In genomic region chr5:100349287-100350215, GRCm38 (mm10) we compare ENCODE assay signal across 11 mouse cellular contexts.
DNase-seq lines count a peak whose midpoint lies in the region; ATAC-seq and TF ChIP-seq lines count a peak whose summit lies in the region.
"Had no signal": no experiment of that assay in that cellular context is flagged by ENCODE, and none has a peak within 500 bp of the region (broad histone marks: within the 10 kb centered on the region; RNA-seq: fewer than 3 reads in every experiment).

No protein-coding gene starts in this region.

- no peak for TF ChIP-seq POLR2A in heart, adult 2 months (IDR thresholded peaks at IDR 0.05; ENCODE audit: insufficient read depth, low read depth, low read length)

- intact Hi-C loops in heart, adult 2 months (cut with DNase I): no loop called here

- 55% methylated on average over 10 of the region's 10 CpGs for WGBS in heart, embryonic 14.5 days
- WGBS in heart, adult 2 months: 61% methylated on average over 10 of the region's 10 CpGs
- WGBS in forebrain, embryonic 13.5 days: 31% methylated on average over 10 of the region's 10 CpGs
- WGBS in midbrain, embryonic 12.5 days: 58% methylated on average over 9 of the region's 10 CpGs

- TF ChIP-seq EP300 in heart, adult 2 months (IDR thresholded peaks at IDR 0.05; ENCODE audit: insufficient read depth, low read depth, low read length): no peak

- H3K79me2 ChIP-seq in heart, adult 2 months (replicated peaks; ENCODE audit: control insufficient read depth, insufficient read depth, low read length): no peaks in the 10 kb centered on the region

- H3K4me3 ChIP-seq in heart, embryonic 14.5 days (ENCODE audit: control insufficient read depth in 1 of 2, insufficient read depth in 1 of 2, low read depth in 1 of 2, low read length in 2 of 2): no peak overlapping the region
- H3K4me3 ChIP-seq in heart, adult 2 months: no peak overlapping the region
- no peak overlapping the region for H3K4me3 ChIP-seq in forebrain, embryonic 13.5 days
- H3K4me3 ChIP-seq in midbrain, embryonic 12.5 days: no peak overlapping the region
- H3K4me3 ChIP-seq: liver, embryonic 12.5 days had no signal

- H3K4me2 ChIP-seq in heart, embryonic 14.5 days (ENCODE audit: low read length): no peak overlapping the region
- H3K4me2 ChIP-seq in forebrain, embryonic 13.5 days: peak overlapping the region; percentile 28
- peak overlapping the region; percentile 13 for H3K4me2 ChIP-seq in midbrain, embryonic 12.5 days (replicated peaks)
- H3K4me2 ChIP-seq: liver, embryonic 12.5 days had no signal

- H3K27me3 ChIP-seq in heart, embryonic 14.5 days (ENCODE audit: control insufficient read depth, insufficient read depth, low read length): no peaks in the 10 kb centered on the region
- H3K27me3 ChIP-seq in heart, adult 2 months (ENCODE audit: control insufficient read depth, insufficient read depth, low read length): no peaks in the 10 kb centered on the region
- H3K27me3 ChIP-seq in forebrain, embryonic 13.5 days: no peaks in the 10 kb centered on the region
- H3K27me3 ChIP-seq in midbrain, embryonic 12.5 days: no peaks in the 10 kb centered on the region
- H3K27me3 ChIP-seq: liver, embryonic 12.5 days had no signal

- no peak for DNase-seq in heart, adult 2 months
- peak; percentile 45 for DNase-seq in MN1 (ENCODE audit: low spot score)
- no peak for DNase-seq in natural killer cell, adult 2 months (ENCODE audit: low spot score in 2 of 2)
- no peak for DNase-seq in thymus, postnatal 0 days (ENCODE audit: low spot score)
- DNase-seq: cerebellum, adult 8-10 months; right cerebral cortex, postnatal 25 days had no signal

- no peak for TF ChIP-seq CTCF in heart, adult 2 months (IDR thresholded peaks at IDR 0.05)

- no peaks in the 10 kb centered on the region for H3K9me3 ChIP-seq in heart, embryonic 14.5 days (ENCODE audit: control insufficient read depth, low read length)
- H3K9me3 ChIP-seq in forebrain, embryonic 13.5 days (replicated peaks): no peaks in the 10 kb centered on the region
- 0 out of 2 replicates have a peak, but pooled peaks cover 3% of the 10 kb centered on the region for H3K9me3 ChIP-seq in midbrain, embryonic 12.5 days

- H3K9ac ChIP-seq in heart, embryonic 14.5 days (ENCODE audit: low read length): no peak overlapping the region; the same call in 1 of the 2 replicates
- H3K9ac ChIP-seq in heart, adult 2 months (ENCODE audit: low read depth, low read length): no peak overlapping the region
- no peak overlapping the region for H3K9ac ChIP-seq in forebrain, embryonic 13.5 days
- no peak overlapping the region for H3K9ac ChIP-seq in midbrain, embryonic 12.5 days (replicated peaks)
- H3K9ac ChIP-seq: liver, embryonic 12.5 days had no signal

- ATAC-seq in heart, embryonic 14.5 days (ENCODE audit: insufficient number of reproducible peaks, insufficient read depth, low FRiP score, low read depth): no peak
- ATAC-seq in forebrain, embryonic 13.5 days: peak; percentile 90
- peak; percentile 69 for ATAC-seq in midbrain, embryonic 12.5 days (ENCODE audit: low FRiP score, low read depth)
- no peak for ATAC-seq in megakaryocyte-erythroid progenitor cell, adult 5-6 weeks (replicated peaks; ENCODE audit: low FRiP score, low TSS enrichment, poor library complexity, severe bottlenecking)
- ATAC-seq: liver, embryonic 12.5 days had no signal

- peak overlapping the region; percentile 42 to 54; a peak in 3 of 4 replicates for H3K27ac ChIP-seq in heart, embryonic 14.5 days (replicated peaks in 1 of 2; ENCODE audit: control insufficient read depth in 1 of 2, insufficient read depth in 1 of 2, low read depth in 2 of 2, low read length in 2 of 2)
- no peak overlapping the region for H3K27ac ChIP-seq in heart, adult 2 months
- H3K27ac ChIP-seq in forebrain, embryonic 13.5 days: peak overlapping the region; percentile 12
- H3K27ac ChIP-seq in midbrain, embryonic 12.5 days (replicated peaks): no peak overlapping the region
- H3K27ac ChIP-seq: liver, embryonic 12.5 days had no signal

- H3K36me3 ChIP-seq in heart, embryonic 14.5 days (ENCODE audit: control insufficient read depth, insufficient read depth, low read length): no peaks in the 10 kb centered on the region
- H3K36me3 ChIP-seq in heart, adult 2 months (ENCODE audit: control insufficient read depth, insufficient read depth, low read length): no peaks in the 10 kb centered on the region
- no peaks in the 10 kb centered on the region for H3K36me3 ChIP-seq in forebrain, embryonic 13.5 days (ENCODE audit: poor library complexity, severe bottlenecking)
- no peaks in the 10 kb centered on the region for H3K36me3 ChIP-seq in midbrain, embryonic 12.5 days
- H3K36me3 ChIP-seq: liver, embryonic 12.5 days had no signal

- peaks cover 29 to 35% of the 10 kb centered on the region in 2 experiments for H3K4me1 ChIP-seq in heart, embryonic 14.5 days (ENCODE audit: control insufficient read depth in 2 of 2, insufficient read depth in 2 of 2, low read length in 2 of 2)
- H3K4me1 ChIP-seq in heart, adult 2 months (ENCODE audit: control insufficient read depth, insufficient read depth, low read length): no peaks in the 10 kb centered on the region
- H3K4me1 ChIP-seq in forebrain, embryonic 13.5 days: peaks cover 18% of the 10 kb centered on the region
- peaks cover 7% of the 10 kb centered on the region for H3K4me1 ChIP-seq in midbrain, embryonic 12.5 days

Comparison
In these comparisons a context has a peak if more than half of its experiments do, and no peak if none do; other contexts are left out.
1. H3K27ac ChIP-seq: peak in heart, embryonic 14.5 days (2 of 2) and forebrain, embryonic 13.5 days (single experiment); none in heart, adult 2 months (single experiment) and midbrain, embryonic 12.5 days (single experiment).
2. ATAC-seq: peak in forebrain, embryonic 13.5 days (single experiment) and midbrain, embryonic 12.5 days (single experiment); none in heart, embryonic 14.5 days (single experiment) and megakaryocyte-erythroid progenitor cell, adult 5-6 weeks (single experiment).